Mouse (Mus musculus) frontal cortex, adult 2 months (tissue): ENCODE data around the gene Myt1l. TPM values are rescaled to one million over a fixed set of nuclear protein-coding genes. Genes with fewer than 3 reads are reported as not detected.

ENCODE experiments used
- DNase-seq, 2 experiments: peaks; one replicate each; pipeline ENCODE4 v3.0.0; 2022; ENCODE audit warnings: low spot score in 1 of 2; ENCODE audit errors: extremely low spot score in 1 of 2
- polyA plus RNA-seq: library from polyadenylated mRNA; depleted of rRNA; stranded (reverse); fragments of >200 nt; gene quantifications from 2 replicates; pipeline ENCODE4 v1.2.3, GENCODE M21; 2012

Myt1l gene
- polyA plus RNA-seq, 1 experiment, result 82.4 TPM

GRCm38 (mm10) chr12:29939261-29939671 is 411.1 kb downstream of the Myt1l start:
- DNase-seq, result no peak

GRCm38 (mm10) chr12:29942435-29942834 is 414.3 kb downstream of the Myt1l start:
- no peak for DNase-seq

- no peak for DNase-seq
Observed at GRCm38 (mm10) chr12:29944650-29945049, 416.5 kb downstream of the Myt1l start.

GRCm38 (mm10) chr12:29945182-29945743 is 417.1 kb downstream of the Myt1l start:
- no peak for DNase-seq

- no peak for DNase-seq
Observed at GRCm38 (mm10) chr12:29951043-29951442, 422.9 kb downstream of the Myt1l start.

- no peak for DNase-seq
Observed at GRCm38 (mm10) chr12:29951485-29951884, 423.3 kb downstream of the Myt1l start.

- no peak for DNase-seq
Observed at GRCm38 (mm10) chr12:29952102-29952501, 423.9 kb downstream of the Myt1l start.

GRCm38 (mm10) chr12:29953999-29954398 is 425.8 kb downstream of the Myt1l start:
- DNase-seq, result no peak

- DNase-seq, result no peak
Observed at GRCm38 (mm10) chr12:29954464-29954863, 426.3 kb downstream of the Myt1l start.

GRCm38 (mm10) chr12:29956969-29957368 is 428.8 kb downstream of the Myt1l start:
- DNase-seq, result no peak

- no peak for DNase-seq
Observed at GRCm38 (mm10) chr12:29958637-29959036, 430.5 kb downstream of the Myt1l start.

- no peak for DNase-seq
Observed at GRCm38 (mm10) chr12:29961041-29961440, 432.9 kb downstream of the Myt1l start.

GRCm38 (mm10) chr12:29965016-29965415 is 436.8 kb downstream of the Myt1l start:
- no peak for DNase-seq

- DNase-seq, result no peak
Observed at GRCm38 (mm10) chr12:29971795-29972464, 443.7 kb downstream of the Myt1l start.

GRCm38 (mm10) chr12:29972533-29972932 is 444.3 kb downstream of the Myt1l start:
- DNase-seq, result no peak
